Mouse (Mus musculus) thymus, postnatal 0 days (tissue): ENCODE measurements around the gene Arpc1b. TPM values are rescaled to one million over a fixed set of nuclear protein-coding genes. Genes with fewer than 3 reads are reported as not detected.
A peak's percentile ranks its signal among the peaks of the same experiment; 100 is the strongest.

ENCODE experiments used
- DNase-seq: peaks from one replicate; pipeline ENCODE4 v3.0.0-alpha.2; 2015; ENCODE audit warnings: low spot score
- polyA plus RNA-seq: library from polyadenylated mRNA; unstranded; fragments of >200 nt; fragmentation: Nextera tagmentation; extraction: Ambion mirVana; gene quantifications from 2 replicates; pipeline ENCODE4 v1.2.1, GENCODE M21; 2015

Arpc1b gene
- polyA plus RNA-seq, 1 experiment from 2014 or later: 563 TPM

DNA sequence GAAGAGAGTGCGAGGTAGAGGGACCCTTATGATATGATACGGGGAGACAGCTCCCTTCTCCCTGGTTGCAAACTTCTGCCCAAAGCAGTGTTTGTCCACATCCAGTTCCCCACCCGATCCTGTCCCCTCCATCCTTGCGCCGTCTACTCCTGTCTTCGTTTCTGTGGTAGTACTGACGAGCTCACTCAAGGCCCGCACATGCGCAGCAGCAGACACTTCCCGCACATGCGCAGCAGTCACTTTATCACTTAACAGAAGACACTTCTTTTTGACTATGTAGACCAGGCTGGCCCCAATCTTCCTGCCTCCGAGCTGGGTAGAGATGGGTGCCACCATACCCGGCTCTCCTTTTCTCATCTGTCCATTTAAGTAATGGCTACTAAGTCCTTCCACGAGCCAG, 47.3 kb downstream of the Arpc1b start:
- DNase-seq: no peak

DNA sequence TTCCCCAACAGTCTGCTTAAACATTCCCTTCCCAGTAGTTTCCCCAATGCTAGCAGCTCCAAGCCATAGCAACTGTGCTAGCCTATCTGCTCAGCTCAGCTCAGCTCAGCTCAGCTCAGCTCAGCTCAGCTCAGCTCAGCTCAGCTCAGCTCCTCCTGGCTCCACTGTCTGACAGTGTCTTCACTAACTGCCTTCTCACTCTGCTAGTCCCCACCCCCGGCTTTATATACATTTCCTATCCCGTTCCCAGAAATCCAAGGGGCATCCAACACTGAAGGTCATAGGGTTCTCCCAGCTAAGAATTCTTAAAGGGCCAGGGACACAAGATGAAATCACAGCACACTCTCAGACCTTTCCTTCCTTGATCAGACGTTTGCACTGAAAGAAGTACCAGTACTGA, 50.7 kb downstream of the Arpc1b start:
- DNase-seq: no peak

DNA sequence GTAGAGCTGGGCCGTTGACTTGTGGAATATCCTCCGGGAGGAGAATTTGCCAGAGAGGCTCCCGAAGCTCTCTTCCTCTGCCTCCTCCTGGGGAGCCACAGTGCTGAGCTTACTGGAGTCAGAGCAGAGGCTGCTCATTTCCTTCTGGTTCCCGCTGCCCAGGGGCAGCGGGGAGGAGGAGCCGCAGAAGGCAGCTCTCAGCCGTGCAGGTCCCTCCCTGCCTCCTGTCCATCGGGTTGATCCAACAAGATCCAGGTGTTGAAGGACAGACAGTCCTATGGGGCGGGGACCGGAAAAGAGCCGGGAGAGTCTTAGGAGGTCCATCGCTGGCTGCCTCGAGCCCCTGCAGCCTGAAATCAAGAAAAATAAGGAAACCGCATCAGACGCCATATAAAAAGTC, 51.2 kb downstream of the Arpc1b start:
- no peak for DNase-seq

DNA sequence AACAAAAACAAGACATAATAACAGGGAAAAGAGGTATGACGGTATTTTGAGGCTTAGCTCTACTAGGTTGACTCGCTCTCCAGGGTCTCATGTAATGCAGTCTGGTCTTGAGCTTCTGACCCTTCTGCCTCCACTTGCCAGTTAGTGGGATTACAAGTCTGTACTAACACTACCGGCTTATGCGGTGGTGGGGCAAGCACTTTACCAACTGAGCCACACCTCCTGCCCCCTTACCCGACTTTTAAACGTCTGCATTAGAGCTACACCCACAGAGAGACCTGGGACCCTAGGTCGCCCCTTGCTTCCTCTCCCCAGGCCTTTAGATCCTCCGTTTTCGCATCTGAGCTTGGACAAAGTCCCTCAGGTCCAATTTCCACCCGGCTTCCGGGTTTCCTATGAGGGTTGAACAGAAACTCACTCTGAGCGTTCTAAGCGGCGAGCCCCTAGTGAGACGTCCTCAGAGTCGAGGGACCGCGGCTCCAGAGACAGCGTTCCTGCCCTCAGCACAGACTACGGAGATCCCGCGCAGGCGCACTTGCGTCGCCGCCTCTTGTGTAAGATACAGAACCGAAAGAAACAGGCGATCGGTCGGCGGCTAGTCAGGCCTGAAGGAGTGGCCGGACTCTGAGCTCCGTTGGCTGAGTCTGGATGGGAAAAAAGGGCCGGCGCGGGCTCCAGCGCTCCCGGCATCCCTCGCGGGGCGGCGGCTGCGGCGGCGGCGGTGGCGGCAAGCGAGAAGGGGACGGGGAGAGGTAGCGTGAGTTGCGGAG, 52.7 kb downstream of the Arpc1b start, which contains the start of the genes Ptcd1 and Cpsf4:
Ptcd1 (minus strand) TSS at position 573 of the 770 bp plus-strand sequence.
Cpsf4 (plus strand) TSS at position 678 of the 770 bp plus-strand sequence.
- peak; percentile 99 for DNase-seq

DNA sequence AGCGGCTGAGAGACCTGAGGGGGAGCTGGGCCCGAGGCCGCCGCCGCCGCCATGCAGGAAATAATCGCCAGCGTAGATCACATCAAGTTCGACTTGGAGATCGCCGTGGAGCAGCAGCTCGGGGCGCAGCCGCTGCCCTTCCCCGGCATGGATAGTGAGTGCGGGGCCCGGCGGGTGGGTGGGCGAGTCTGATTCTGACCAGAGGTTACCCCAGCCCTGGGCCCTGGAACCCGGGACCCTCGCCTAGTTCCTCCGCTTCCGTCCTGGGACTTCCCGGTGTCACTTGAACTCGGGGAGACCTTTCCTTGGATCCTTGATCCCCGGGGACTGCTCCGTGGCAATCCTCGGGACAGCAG, 53.3 kb downstream of the Arpc1b start:
- DNase-seq: no peak

DNA sequence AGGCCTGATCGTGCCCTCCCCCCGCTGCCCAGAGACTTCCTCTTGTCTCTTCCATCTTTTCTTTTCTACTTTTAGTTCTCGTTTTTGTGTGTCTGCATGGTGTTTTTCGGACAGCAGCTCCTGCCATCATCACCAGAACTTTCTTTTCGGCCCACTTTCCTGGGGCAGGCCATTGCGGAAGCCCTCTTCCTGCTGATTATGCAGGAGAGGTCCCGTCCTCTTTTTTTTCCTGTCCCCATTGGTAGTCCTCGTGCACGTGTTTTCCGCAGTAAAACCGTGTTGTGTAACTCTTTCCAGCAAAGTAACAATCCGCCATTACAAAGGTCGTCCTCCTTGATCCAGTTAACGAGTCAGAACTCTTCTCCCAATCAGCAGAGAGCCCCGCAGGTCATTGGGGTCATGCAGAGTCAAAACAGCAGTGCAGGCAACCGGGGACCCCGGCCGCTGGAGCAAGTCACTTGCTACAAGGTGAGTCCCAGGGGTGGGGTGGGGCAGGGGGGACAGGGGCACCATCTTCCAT, 64.5 kb downstream of the Arpc1b start:
- no peak for DNase-seq

Other genes starting within 250 kb of the Arpc1b start
- 7.7 and 10.0 TPM in 2 replicates for gene Smurf1, start 148.4 kb upstream of the Arpc1b start, polyA plus RNA-seq
- not detected in 2 replicates for gene Gm4871, start 81.5 kb upstream of the Arpc1b start, polyA plus RNA-seq
- gene 1700018F24Rik, start 71.2 kb upstream of the Arpc1b start, polyA plus RNA-seq: 0.22 TPM in 1 of 2 replicates, not detected in the other
- 148 and 153 TPM in 2 replicates for gene Arpc1a, start 30.4 kb upstream of the Arpc1b start, polyA plus RNA-seq
- gene Kpna7, start 30.2 kb upstream of the Arpc1b start, polyA plus RNA-seq: 0.05 and 0.20 TPM in 2 replicates
- 66.2 and 73.5 TPM in 2 replicates for gene Pdap1, start 26.0 kb downstream of the Arpc1b start, polyA plus RNA-seq
- gene Bud31, start 26.1 kb downstream of the Arpc1b start, polyA plus RNA-seq: 275 and 289 TPM in 2 replicates
- gene Ptcd1, start 52.9 kb downstream of the Arpc1b start, polyA plus RNA-seq: 12.4 and 12.8 TPM in 2 replicates
- gene Cpsf4, start 53.0 kb downstream of the Arpc1b start, polyA plus RNA-seq: 56.4 and 58.2 TPM in 2 replicates
- gene Atp5j2, start 77.8 kb downstream of the Arpc1b start, polyA plus RNA-seq: 651 and 696 TPM in 2 replicates
- gene Zkscan14, start 87.7 kb downstream of the Arpc1b start, polyA plus RNA-seq: 17.2 and 18.7 TPM in 2 replicates
- 7.8 and 8.0 TPM in 2 replicates for gene Zkscan5, start 90.3 kb downstream of the Arpc1b start, polyA plus RNA-seq
- gene Zfp655, start 117.5 kb downstream of the Arpc1b start, polyA plus RNA-seq: 34.2 and 36.4 TPM in 2 replicates
- 0.56 and 0.63 TPM in 2 replicates for gene Zscan25, start 166.3 kb downstream of the Arpc1b start, polyA plus RNA-seq
- not detected in 2 replicates for gene Cyp3a57, start 231.1 kb downstream of the Arpc1b start, polyA plus RNA-seq